Mouse (Mus musculus): ENCODE data around the gene Rel. TPM values are rescaled to one million over a fixed set of nuclear protein-coding genes. Genes with fewer than 3 reads are reported as not detected.

Rel gene
- polyA plus RNA-seq, 1 experiment from 2014 or later, result 1.9 TPM

DNA sequence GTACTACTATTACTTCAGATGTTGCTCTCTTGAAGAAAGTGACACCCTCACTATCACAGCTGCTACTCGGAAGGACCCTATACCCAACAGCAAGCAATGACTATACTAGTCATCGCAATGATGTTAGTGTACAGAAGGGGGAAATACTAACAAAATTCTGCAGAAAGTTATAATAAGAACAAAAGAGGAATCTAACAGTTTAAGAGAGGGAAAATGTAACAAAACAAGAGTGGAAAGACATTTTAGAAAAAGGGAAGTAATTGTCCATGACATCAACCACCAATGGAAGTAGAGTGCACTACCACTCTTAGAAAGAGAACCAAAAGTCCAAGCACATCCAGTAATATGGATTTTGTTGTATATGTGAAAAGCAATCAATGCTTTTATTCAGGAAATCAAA, 8.1 kb downstream of the Rel start:
- Histone ChIP-seq H3K4me1 (ENCODE audit: control insufficient read depth, insufficient read depth, low read length) (no peaks in the 10 kb centered on the region), H3K9me3 (replicated peaks; ENCODE audit: control insufficient read depth, low read length) (no peaks in the 10 kb centered on the region), H3K4me3 (ENCODE audit: low read depth, low read length) (no peak overlapping the region), H3K4me2 (no peak overlapping the region), H3K36me3 (ENCODE audit: control insufficient read depth, insufficient read depth, low read length) (no peaks in the 10 kb centered on the region), H3K27me3 (ENCODE audit: control insufficient read depth, insufficient read depth, low read length) (no peaks in the 10 kb centered on the region), H3K27ac (ENCODE audit: low read depth, low read length) (no peak overlapping the region), H3K9ac (ENCODE audit: low read depth, low read length) (no peak overlapping the region)
- 91% methylated on average over 2 of the region's 2 CpGs for WGBS (ENCODE audit: insufficient replicate concordance)
- ATAC-seq (replicated peaks; ENCODE audit: insufficient number of reproducible peaks, low FRiP score, low TSS enrichment), result no peak

GRCm38 (mm10) chr11:23758218-23758617, 12.6 kb downstream of the Rel start:
- no peak for ATAC-seq (replicated peaks; ENCODE audit: insufficient number of reproducible peaks, low FRiP score, low TSS enrichment)
- WGBS (ENCODE audit: insufficient replicate concordance), result 75% methylated on average over 2 of the region's 2 CpGs
- Histone ChIP-seq H3K4me2 (no peak overlapping the region), H3K27me3 (ENCODE audit: control insufficient read depth, insufficient read depth, low read length) (no peaks in the 10 kb centered on the region), H3K9me3 (replicated peaks; ENCODE audit: control insufficient read depth, low read length) (no peaks in the 10 kb centered on the region), H3K27ac (ENCODE audit: low read depth, low read length) (no peak overlapping the region), H3K36me3 (ENCODE audit: control insufficient read depth, insufficient read depth, low read length) (no peaks in the 10 kb centered on the region), H3K4me1 (ENCODE audit: control insufficient read depth, insufficient read depth, low read length) (no peaks in the 10 kb centered on the region), H3K4me3 (ENCODE audit: low read depth, low read length) (no peak overlapping the region), H3K9ac (ENCODE audit: low read depth, low read length) (no peak overlapping the region)

GRCm38 (mm10) chr11:23754329-23754728, 16.4 kb downstream of the Rel start:
- H3K4me3 ChIP-seq (ENCODE audit: low read depth, low read length), result no peak overlapping the region
- H3K4me1 ChIP-seq (ENCODE audit: control insufficient read depth, insufficient read depth, low read length), result no peaks in the 10 kb centered on the region
- ATAC-seq (replicated peaks; ENCODE audit: insufficient number of reproducible peaks, low FRiP score, low TSS enrichment), result no peak
- H3K36me3 ChIP-seq (ENCODE audit: control insufficient read depth, insufficient read depth, low read length), result no peaks in the 10 kb centered on the region
- H3K4me2 ChIP-seq, result no peak overlapping the region
- no peak overlapping the region for H3K9ac ChIP-seq (ENCODE audit: low read depth, low read length)
- no peaks in the 10 kb centered on the region for H3K27me3 ChIP-seq (ENCODE audit: control insufficient read depth, insufficient read depth, low read length)
- no peak overlapping the region for H3K27ac ChIP-seq (ENCODE audit: low read depth, low read length)
- H3K9me3 ChIP-seq (replicated peaks; ENCODE audit: control insufficient read depth, low read length), result no peaks in the 10 kb centered on the region

- WGBS (ENCODE audit: insufficient replicate concordance), result 74% methylated on average over 1 of the region's 1 CpGs
- no peaks in the 10 kb centered on the region for H3K36me3 ChIP-seq (ENCODE audit: control insufficient read depth, insufficient read depth, low read length)
- no peak overlapping the region for H3K4me3 ChIP-seq (ENCODE audit: low read depth, low read length)
- no peak overlapping the region for H3K4me2 ChIP-seq
- no peak overlapping the region for H3K9ac ChIP-seq (ENCODE audit: low read depth, low read length)
- no peak overlapping the region for H3K27ac ChIP-seq (ENCODE audit: low read depth, low read length)
- H3K27me3 ChIP-seq (ENCODE audit: control insufficient read depth, insufficient read depth, low read length), result no peaks in the 10 kb centered on the region
- no peaks in the 10 kb centered on the region for H3K4me1 ChIP-seq (ENCODE audit: control insufficient read depth, insufficient read depth, low read length)
- H3K9me3 ChIP-seq (replicated peaks; ENCODE audit: control insufficient read depth, low read length), result no peaks in the 10 kb centered on the region
- no peak for ATAC-seq (replicated peaks; ENCODE audit: insufficient number of reproducible peaks, low FRiP score, low TSS enrichment)
Observed at GRCm38 (mm10) chr11:23753136-23753710, 17.5 kb downstream of the Rel start.

- no peaks in the 10 kb centered on the region for H3K4me1 ChIP-seq (ENCODE audit: control insufficient read depth, insufficient read depth, low read length)
- 79% methylated on average over 4 of the region's 4 CpGs for WGBS (ENCODE audit: insufficient replicate concordance)
- H3K4me3 ChIP-seq (ENCODE audit: low read depth, low read length), result no peak overlapping the region
- H3K27ac ChIP-seq (ENCODE audit: low read depth, low read length), result no peak overlapping the region
- H3K4me2 ChIP-seq, result no peak overlapping the region
- ATAC-seq (replicated peaks; ENCODE audit: insufficient number of reproducible peaks, low FRiP score, low TSS enrichment), result no peak
- no peak overlapping the region for H3K9ac ChIP-seq (ENCODE audit: low read depth, low read length)
- no peaks in the 10 kb centered on the region for H3K27me3 ChIP-seq (ENCODE audit: control insufficient read depth, insufficient read depth, low read length)
- H3K36me3 ChIP-seq (ENCODE audit: control insufficient read depth, insufficient read depth, low read length), result no peaks in the 10 kb centered on the region
- H3K9me3 ChIP-seq (replicated peaks; ENCODE audit: control insufficient read depth, low read length), result no peaks in the 10 kb centered on the region
Observed at GRCm38 (mm10) chr11:23746102-23746501, 24.7 kb downstream of the Rel start.

- Histone ChIP-seq H3K27ac (ENCODE audit: low read depth, low read length) (no peak overlapping the region), H3K9ac (ENCODE audit: low read depth, low read length) (no peak overlapping the region), H3K27me3 (ENCODE audit: control insufficient read depth, insufficient read depth, low read length) (no peaks in the 10 kb centered on the region), H3K4me2 (no peak overlapping the region), H3K36me3 (ENCODE audit: control insufficient read depth, insufficient read depth, low read length) (no peaks in the 10 kb centered on the region), H3K9me3 (replicated peaks; ENCODE audit: control insufficient read depth, low read length) (no peaks in the 10 kb centered on the region), H3K4me3 (ENCODE audit: low read depth, low read length) (no peak overlapping the region), H3K4me1 (ENCODE audit: control insufficient read depth, insufficient read depth, low read length) (no peaks in the 10 kb centered on the region)
- 73% methylated on average over 3 of the region's 3 CpGs for WGBS (ENCODE audit: insufficient replicate concordance)
- no peak for ATAC-seq (replicated peaks; ENCODE audit: insufficient number of reproducible peaks, low FRiP score, low TSS enrichment)
Observed at GRCm38 (mm10) chr11:23744352-23744751, 26.4 kb downstream of the Rel start.

- Histone ChIP-seq H3K4me1 (ENCODE audit: control insufficient read depth, insufficient read depth, low read length) (no peaks in the 10 kb centered on the region), H3K36me3 (ENCODE audit: control insufficient read depth, insufficient read depth, low read length) (no peaks in the 10 kb centered on the region), H3K4me2 (no peak overlapping the region), H3K9me3 (replicated peaks; ENCODE audit: control insufficient read depth, low read length) (no peaks in the 10 kb centered on the region), H3K27ac (ENCODE audit: low read depth, low read length) (no peak overlapping the region), H3K27me3 (ENCODE audit: control insufficient read depth, insufficient read depth, low read length) (no peaks in the 10 kb centered on the region), H3K4me3 (ENCODE audit: low read depth, low read length) (no peak overlapping the region), H3K9ac (ENCODE audit: low read depth, low read length) (no peak overlapping the region)
- ATAC-seq (replicated peaks; ENCODE audit: insufficient number of reproducible peaks, low FRiP score, low TSS enrichment), result no peak
- WGBS (ENCODE audit: insufficient replicate concordance), result 89% methylated on average over 7 of the region's 7 CpGs
Observed at GRCm38 (mm10) chr11:23741386-23741785, 29.4 kb downstream of the Rel start.

GRCm38 (mm10) chr11:23740895-23741294, 29.9 kb downstream of the Rel start:
- Histone ChIP-seq H3K27ac (ENCODE audit: low read depth, low read length) (no peak overlapping the region), H3K9me3 (replicated peaks; ENCODE audit: control insufficient read depth, low read length) (no peaks in the 10 kb centered on the region), H3K4me3 (ENCODE audit: low read depth, low read length) (no peak overlapping the region), H3K4me1 (ENCODE audit: control insufficient read depth, insufficient read depth, low read length) (no peaks in the 10 kb centered on the region), H3K9ac (ENCODE audit: low read depth, low read length) (no peak overlapping the region), H3K36me3 (ENCODE audit: control insufficient read depth, insufficient read depth, low read length) (no peaks in the 10 kb centered on the region), H3K27me3 (ENCODE audit: control insufficient read depth, insufficient read depth, low read length) (no peaks in the 10 kb centered on the region), H3K4me2 (no peak overlapping the region)
- ATAC-seq (replicated peaks; ENCODE audit: insufficient number of reproducible peaks, low FRiP score, low TSS enrichment), result no peak
- WGBS (ENCODE audit: insufficient replicate concordance), result 62% methylated on average over 4 of the region's 4 CpGs

DNA sequence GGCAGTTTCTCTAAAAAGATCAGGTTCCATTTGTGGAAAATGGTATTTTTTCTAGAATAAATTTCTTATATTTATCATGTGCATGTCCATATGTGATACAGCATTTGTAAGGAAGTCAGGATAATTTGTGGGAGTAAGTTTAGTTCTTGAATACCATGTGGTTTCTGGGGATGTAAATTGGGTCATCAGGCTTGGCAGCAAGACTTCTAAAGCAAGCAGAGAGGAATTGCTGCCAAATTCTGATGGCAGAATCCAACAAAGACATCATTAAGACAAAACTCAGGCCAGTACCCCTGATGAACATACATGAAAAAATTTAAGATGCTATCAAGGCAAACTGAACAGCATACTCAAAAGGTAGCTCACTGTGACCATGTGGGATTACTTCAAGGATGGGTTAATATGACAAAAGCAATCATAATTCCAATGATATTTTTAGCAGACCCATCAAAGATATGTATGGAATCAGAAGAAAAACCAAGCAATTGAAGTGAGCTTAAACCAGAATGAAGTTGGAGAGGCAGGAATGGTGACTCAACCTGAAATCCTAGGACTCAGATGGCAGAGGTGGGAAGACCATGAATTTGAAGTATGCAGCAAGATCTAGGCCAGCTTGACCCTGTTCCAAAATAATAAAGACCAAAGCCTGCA, 34.8 kb downstream of the Rel start:
- no peaks in the 10 kb centered on the region for H3K9me3 ChIP-seq (replicated peaks; ENCODE audit: control insufficient read depth, low read length)
- peaks cover 3% of the 10 kb centered on the region; the same call in 1 of the 2 replicates for H3K36me3 ChIP-seq (ENCODE audit: control insufficient read depth, insufficient read depth, low read length)
- no peak for ATAC-seq (replicated peaks; ENCODE audit: insufficient number of reproducible peaks, low FRiP score, low TSS enrichment)
- H3K4me2 ChIP-seq, result no peak overlapping the region
- no peaks in the 10 kb centered on the region for H3K4me1 ChIP-seq (ENCODE audit: control insufficient read depth, insufficient read depth, low read length)
- H3K27ac ChIP-seq (ENCODE audit: low read depth, low read length), result no peak overlapping the region
- no peaks in the 10 kb centered on the region for H3K27me3 ChIP-seq (ENCODE audit: control insufficient read depth, insufficient read depth, low read length)
- H3K4me3 ChIP-seq (ENCODE audit: low read depth, low read length), result no peak overlapping the region
- no peak overlapping the region for H3K9ac ChIP-seq (ENCODE audit: low read depth, low read length)

Measured in heart, embryonic 11.5 days (tissue).